Mouse (Mus musculus) spleen, adult 12 weeks (tissue): ENCODE results near the gene Smyd5.
"Not testable (repeated sequence)": the region's sequence is repeated elsewhere in the genome, so short reads cannot be mapped to it uniquely, and the experiment has no call there.

ENCODE experiments used
- DNase-seq: peaks from one replicate; pipeline ENCODE4 v3.0.0; 2022; ENCODE audit warnings: low spot score

The Smyd5 gene

GRCm38 (mm10) chr6:85447351-85447750, 15.6 kb downstream of the Smyd5 start:
- DNase-seq = no peak

GRCm38 (mm10) chr6:85450140-85450539, 18.4 kb downstream of the Smyd5 start:
- not testable (repeated sequence) for DNase-seq

- DNase-seq = peak; percentile 96
Observed at GRCm38 (mm10) chr6:85450697-85451663, 19.2 kb downstream of the Smyd5 start, which contains the start of gene Cct7. Gene Cct7, plus strand, starts transcription at chr6:85451514.

GRCm38 (mm10) chr6:85451664-85452410, 20.0 kb downstream of the Smyd5 start, which contains the start of gene Pradc1:
Gene Pradc1, minus strand, starts transcription at chr6:85451970.
- peak; percentile 90 for DNase-seq

GRCm38 (mm10) chr6:85452411-85452665, 20.5 kb downstream of the Smyd5 start:
- DNase-seq = no peak

GRCm38 (mm10) chr6:85452816-85453215, 21.0 kb downstream of the Smyd5 start:
- DNase-seq = peak; percentile 42

GRCm38 (mm10) chr6:85459621-85460020, 27.8 kb downstream of the Smyd5 start:
- no peak for DNase-seq

- DNase-seq = no peak
Observed at GRCm38 (mm10) chr6:85465381-85465780, 33.6 kb downstream of the Smyd5 start.

GRCm38 (mm10) chr6:85469660-85470430, 38.1 kb downstream of the Smyd5 start:
- no peak for DNase-seq

GRCm38 (mm10) chr6:85471962-85472361, 40.2 kb downstream of the Smyd5 start:
- DNase-seq = no peak

GRCm38 (mm10) chr6:85472542-85472941, 40.8 kb downstream of the Smyd5 start:
- DNase-seq = no peak

- no peak for DNase-seq
Observed at GRCm38 (mm10) chr6:85475581-85475980, 43.8 kb downstream of the Smyd5 start.

- DNase-seq = peak; percentile 14
Observed at GRCm38 (mm10) chr6:85477366-85477917, 45.7 kb downstream of the Smyd5 start.

- DNase-seq = no peak
Observed at GRCm38 (mm10) chr6:85478416-85478815, 46.6 kb downstream of the Smyd5 start.

GRCm38 (mm10) chr6:85479979-85480378, 48.2 kb downstream of the Smyd5 start:
- no peak for DNase-seq

- no peak for DNase-seq
Observed at GRCm38 (mm10) chr6:85480685-85481084, 48.9 kb downstream of the Smyd5 start.

- DNase-seq = no peak
Observed at GRCm38 (mm10) chr6:85483843-85484721, 52.3 kb downstream of the Smyd5 start.

GRCm38 (mm10) chr6:85485738-85486137, 53.9 kb downstream of the Smyd5 start:
- DNase-seq = no peak

GRCm38 (mm10) chr6:85488510-85488909, 56.7 kb downstream of the Smyd5 start:
- no peak for DNase-seq

GRCm38 (mm10) chr6:85489717-85490116, 57.9 kb downstream of the Smyd5 start:
- DNase-seq = no peak

GRCm38 (mm10) chr6:85490252-85490651, 58.5 kb downstream of the Smyd5 start:
- no peak for DNase-seq
